Mouse (Mus musculus) kidney, embryonic 16.5 days (tissue): ENCODE results near the gene Cyp46a1. TPM values are rescaled to one million over a fixed set of nuclear protein-coding genes. Genes with fewer than 3 reads are reported as not detected.
A peak's percentile ranks its signal among the peaks of the same experiment; 100 is the strongest.

ENCODE experiments used
- ATAC-seq: fragments of 200-750 bp; cut with Nextera tagmentation; 2 replicates; pipeline ENCODE4 v1.8.0; 2017; ENCODE audit warnings: moderate TSS enrichment; ENCODE audit not compliant: low FRiP score, low TSS enrichment
- H3K27ac ChIP-seq: fragments of 300-500 bp; sonication (generic); 2 replicates; pipeline ENCODE4 v1.5.1; 2014; ENCODE audit warnings: low read length
- H3K27me3 ChIP-seq: fragments of 300-500 bp; sonication (generic); 2 replicates; pipeline ENCODE4 v1.6.1; 2014; ENCODE audit warnings: low read length, control low read depth, mixed read lengths; ENCODE audit not compliant: insufficient read depth
- H3K36me3 ChIP-seq: fragments of 300-500 bp; sonication (generic); 2 replicates; pipeline ENCODE4 v1.6.1; 2014; ENCODE audit warnings: low read length, control low read depth, mixed read lengths; ENCODE audit not compliant: insufficient read depth
- H3K4me1 ChIP-seq: fragments of 300-500 bp; sonication (generic); 2 replicates; pipeline ENCODE4 v1.6.1; 2014; ENCODE audit warnings: low read length, control low read depth, mixed read lengths; ENCODE audit not compliant: insufficient read depth
- H3K4me2 ChIP-seq: fragments of 300-500 bp; sonication (generic); replicated peaks from 2 replicates; pipeline ENCODE4 v1.6.1; 2014; ENCODE audit warnings: low read depth, low read length
- H3K4me3 ChIP-seq: fragments of 300-500 bp; sonication (generic); 2 replicates; pipeline ENCODE4 v1.5.1; 2014; ENCODE audit warnings: mild to moderate bottlenecking, low read length
- H3K9ac ChIP-seq: fragments of 300-500 bp; sonication (generic); replicated peaks from 2 replicates; pipeline ENCODE4 v1.6.1; 2014; ENCODE audit warnings: low read length
- H3K9me3 ChIP-seq: fragments of 300-500 bp; sonication (generic); 2 replicates; pipeline ENCODE4 v1.6.1; 2016; ENCODE audit warnings: low read length, control low read depth
- WGBS: fragments of 180-500 bp; shearing (Covaris S2); extraction: QIAGEN DNeasy Blood & Tissue Kit; methylation state at CpG from one replicate; pipeline ENCODE4 v1.1.7; 2014; 5-methylcytosine and 5-hydroxymethylcytosine counted together
- polyA plus RNA-seq: library from polyadenylated mRNA; unstranded; fragments of >200 nt; fragmentation: Nextera tagmentation; extraction: Ambion mirVana; gene quantifications from 2 replicates; pipeline ENCODE4 v1.2.1, GENCODE M21; 2015

Cyp46a1 gene
- polyA plus RNA-seq, 1 experiment from 2014 or later = 11.8 TPM

- Histone ChIP-seq H3K4me3 (peak overlapping the region; percentile 34), H3K36me3 (no peaks in the 10 kb centered on the region), H3K27me3 (peaks cover 44% of the 10 kb centered on the region), H3K4me2 (peak overlapping the region; percentile 49), H3K9me3 (no peaks in the 10 kb centered on the region; the same call in 1 of the 2 replicates), H3K4me1 (peaks cover 8% of the 10 kb centered on the region), H3K27ac (no peak overlapping the region), H3K9ac (no peak overlapping the region)
- WGBS = 8% methylated on average over 35 of the region's 35 CpGs
- 0 out of 2 replicates have a peak, but pooled peaks have one; percentile 8 for ATAC-seq
These were observed 18.4 kb downstream of the Cyp46a1 start for GRCm38 (mm10) chr12:108352371-108353136.

- Histone ChIP-seq H3K4me3 (no peak overlapping the region), H3K4me2 (no peak overlapping the region), H3K27me3 (peaks cover 44% of the 10 kb centered on the region), H3K9ac (no peak overlapping the region), H3K36me3 (no peaks in the 10 kb centered on the region), H3K4me1 (peaks cover 8% of the 10 kb centered on the region), H3K27ac (no peak overlapping the region), H3K9me3 (no peaks in the 10 kb centered on the region; the same call in 1 of the 2 replicates)
- no peak for ATAC-seq
- 75% methylated on average over 2 of the region's 2 CpGs for WGBS
These were observed 20.1 kb downstream of the Cyp46a1 start for GRCm38 (mm10) chr12:108354284-108354683.

GRCm38 (mm10) chr12:108355271-108355670 lies 21.1 kb downstream of the Cyp46a1 start:
- Histone ChIP-seq H3K9ac (no peak overlapping the region), H3K9me3 (no peaks in the 10 kb centered on the region; the same call in 1 of the 2 replicates), H3K36me3 (no peaks in the 10 kb centered on the region), H3K4me2 (no peak overlapping the region), H3K4me3 (no peak overlapping the region), H3K27ac (no peak overlapping the region), H3K27me3 (peaks cover 42% of the 10 kb centered on the region), H3K4me1 (peaks cover 8% of the 10 kb centered on the region)
- WGBS = 100% methylated on average over 1 of the region's 1 CpGs
- ATAC-seq = no peak

GRCm38 (mm10) chr12:108355986-108356385 lies 21.8 kb downstream of the Cyp46a1 start:
- no peak overlapping the region for H3K9ac ChIP-seq
- H3K9me3 ChIP-seq = no peaks in the 10 kb centered on the region; the same call in 1 of the 2 replicates
- H3K4me3 ChIP-seq = no peak overlapping the region
- no peak overlapping the region for H3K27ac ChIP-seq
- H3K36me3 ChIP-seq = no peaks in the 10 kb centered on the region
- no peak overlapping the region for H3K4me2 ChIP-seq
- peaks cover 34% of the 10 kb centered on the region for H3K27me3 ChIP-seq
- peaks cover 8% of the 10 kb centered on the region for H3K4me1 ChIP-seq
- ATAC-seq = no peak

GRCm38 (mm10) chr12:108363796-108364195 lies 29.6 kb downstream of the Cyp46a1 start:
- H3K27ac ChIP-seq = no peak overlapping the region
- no peak overlapping the region for H3K9ac ChIP-seq
- H3K4me3 ChIP-seq = no peak overlapping the region
- ATAC-seq = peak; percentile 76
- H3K9me3 ChIP-seq = no peaks in the 10 kb centered on the region
- H3K4me2 ChIP-seq = no peak overlapping the region
- H3K36me3 ChIP-seq = no peaks in the 10 kb centered on the region
- WGBS = 6% methylated on average over 5 of the region's 5 CpGs
- H3K27me3 ChIP-seq = no peaks in the 10 kb centered on the region
- peaks cover 22% of the 10 kb centered on the region for H3K4me1 ChIP-seq

- H3K4me3 ChIP-seq = no peak overlapping the region
- H3K9ac ChIP-seq = no peak overlapping the region
- H3K27me3 ChIP-seq = no peaks in the 10 kb centered on the region
- H3K36me3 ChIP-seq = no peaks in the 10 kb centered on the region
- WGBS = 14% methylated on average over 3 of the region's 3 CpGs
- no peak; the same call in 1 of the 2 replicates for ATAC-seq
- H3K9me3 ChIP-seq = no peaks in the 10 kb centered on the region
- peaks cover 33% of the 10 kb centered on the region for H3K4me1 ChIP-seq
- H3K27ac ChIP-seq = peak overlapping the region; percentile 32; the same call in 1 of the 2 replicates
- H3K4me2 ChIP-seq = no peak overlapping the region
These were observed 31.2 kb downstream of the Cyp46a1 start for GRCm38 (mm10) chr12:108365340-108365739.

GRCm38 (mm10) chr12:108365868-108366267 lies 31.7 kb downstream of the Cyp46a1 start:
- peaks cover 38% of the 10 kb centered on the region for H3K4me1 ChIP-seq

GRCm38 (mm10) chr12:108367909-108368308 lies 33.7 kb downstream of the Cyp46a1 start:
- no peak overlapping the region for H3K4me3 ChIP-seq
- H3K9me3 ChIP-seq = no peaks in the 10 kb centered on the region
- H3K4me1 ChIP-seq = peaks cover 47% of the 10 kb centered on the region
- ATAC-seq = no peak
- no peak overlapping the region for H3K4me2 ChIP-seq
- no peaks in the 10 kb centered on the region for H3K27me3 ChIP-seq
- no peak overlapping the region for H3K9ac ChIP-seq
- no peak overlapping the region for H3K27ac ChIP-seq
- 85% methylated on average over 2 of the region's 2 CpGs for WGBS
- no peaks in the 10 kb centered on the region for H3K36me3 ChIP-seq

More at GRCm38 (mm10) chr12:108365868-108366267, 31.7 kb downstream of the Cyp46a1 start:
- H3K4me2 ChIP-seq = no peak overlapping the region
- WGBS = 55% methylated on average over 7 of the region's 7 CpGs
- no peak overlapping the region for H3K27ac ChIP-seq
- H3K4me3 ChIP-seq = no peak overlapping the region
- H3K36me3 ChIP-seq = no peaks in the 10 kb centered on the region
- ATAC-seq = no peak
- H3K9me3 ChIP-seq = no peaks in the 10 kb centered on the region
- no peaks in the 10 kb centered on the region for H3K27me3 ChIP-seq
- no peak overlapping the region for H3K9ac ChIP-seq

- WGBS = 51% methylated on average over 5 of the region's 5 CpGs
- Histone ChIP-seq H3K9ac (no peak overlapping the region), H3K4me1 (peaks cover 53% of the 10 kb centered on the region), H3K4me2 (no peak overlapping the region), H3K36me3 (no peaks in the 10 kb centered on the region), H3K27ac (peak overlapping the region; percentile 28; the same call in 1 of the 2 replicates), H3K9me3 (no peaks in the 10 kb centered on the region), H3K27me3 (no peaks in the 10 kb centered on the region), H3K4me3 (no peak overlapping the region)
- ATAC-seq = no peak
These were observed 34.7 kb downstream of the Cyp46a1 start for GRCm38 (mm10) chr12:108368921-108369320.
